Mouse (Mus musculus): ENCODE measurements around the gene Rin1. TPM values are rescaled to one million over a fixed set of nuclear protein-coding genes. Genes with fewer than 3 reads are reported as not detected.

The Rin1 gene
- total and polyA plus RNA-seq, 2 experiments, result 0.09 to 0.78 TPM

DNA sequence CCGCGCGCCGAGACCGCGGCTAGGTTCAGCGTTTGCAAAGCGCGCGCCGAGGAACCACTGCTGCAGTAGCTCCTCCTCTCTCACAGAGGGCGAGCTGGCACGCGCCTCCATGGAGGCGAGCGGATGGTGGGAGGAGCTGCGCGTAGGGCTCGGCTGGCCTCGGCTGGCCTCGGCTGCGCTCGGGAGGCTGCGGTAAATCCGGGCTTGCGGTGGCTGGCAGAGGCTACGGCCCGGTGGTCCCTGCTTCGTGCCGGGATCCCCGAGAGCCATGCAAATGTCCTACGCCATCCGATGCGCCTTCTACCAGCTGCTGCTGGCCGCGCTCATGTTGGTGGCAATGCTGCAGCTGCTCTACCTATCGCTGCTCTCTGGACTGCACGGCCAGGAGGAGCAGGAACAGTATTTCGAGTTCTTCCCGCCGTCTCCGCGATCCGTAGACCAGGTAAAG is 11.5 kb upstream of the Rin1 start, which contains the start of the genes B4gat1 and AC124502.3:
B4gat1 (plus strand) TSS at position 118 of the 448 bp plus-strand sequence.
AC124502.3 (plus strand) TSS at position 183 of the 448 bp plus-strand sequence.
- WGBS, result under 1% methylated on average over 44 of the region's 44 CpGs
- H3K27me3 ChIP-seq (ENCODE audit: control insufficient read depth, insufficient read depth, low read length), result no peaks in the 10 kb centered on the region
- no peaks in the 10 kb centered on the region for H3K36me3 ChIP-seq (ENCODE audit: control insufficient read depth, insufficient read depth, low read length)
- H3K27ac ChIP-seq (replicated peaks; ENCODE audit: insufficient read depth, low read depth, low read length), result 0 out of 2 replicates have a peak within 1 kb of the TSS, but pooled peaks have one; percentile 9
- DNase-seq (ENCODE audit: extremely low read depth, low read depth, low spot score), result peak; percentile 63
- peak within 1 kb of the TSS; percentile 85 for H3K4me3 ChIP-seq (ENCODE audit: insufficient read depth, low read depth, low read length)
- H3K4me1 ChIP-seq (ENCODE audit: control insufficient read depth, insufficient read depth, low read length), result peaks cover 13% of the 10 kb centered on the region
- TF ChIP-seq CTCF (IDR thresholded peaks at IDR 0.05; ENCODE audit: low read depth, low read length) (peak; percentile 33; the same call in 1 of the 2 replicates), POLR2A (IDR thresholded peaks at IDR 0.05; ENCODE audit: extremely low read depth, insufficient read depth, low read length) (0 out of 2 replicates have a peak, but pooled peaks have one; percentile 21)
- H3K79me2 ChIP-seq (ENCODE audit: control insufficient read depth, insufficient read depth, low read length), result peaks cover 9% of the 10 kb centered on the region; the same call in 1 of the 2 replicates
- H3K9ac ChIP-seq (ENCODE audit: low read depth, low read length), result peak within 1 kb of the TSS; percentile 91

GRCm38 (mm10) chr19:5039301-5040114 is 10.8 kb upstream of the Rin1 start:
- TF ChIP-seq POLR2A (IDR thresholded peaks at IDR 0.05; ENCODE audit: extremely low read depth, insufficient read depth, low read length), result no peak
- no peak for TF ChIP-seq CTCF (IDR thresholded peaks at IDR 0.05; ENCODE audit: low read depth, low read length)
- Histone ChIP-seq H3K4me3 (ENCODE audit: insufficient read depth, low read depth, low read length) (peak overlapping the region; percentile 85), H3K27ac (replicated peaks; ENCODE audit: insufficient read depth, low read depth, low read length) (no peak overlapping the region), H3K9ac (ENCODE audit: low read depth, low read length) (peak overlapping the region; percentile 91), H3K27me3 (ENCODE audit: control insufficient read depth, insufficient read depth, low read length) (no peaks in the 10 kb centered on the region), H3K79me2 (ENCODE audit: control insufficient read depth, insufficient read depth, low read length) (peaks cover 9% of the 10 kb centered on the region; the same call in 1 of the 2 replicates), H3K36me3 (ENCODE audit: control insufficient read depth, insufficient read depth, low read length) (no peaks in the 10 kb centered on the region), H3K4me1 (ENCODE audit: control insufficient read depth, insufficient read depth, low read length) (peaks cover 13% of the 10 kb centered on the region)
- 19% methylated on average over 41 of the region's 41 CpGs for WGBS
- DNase-seq (ENCODE audit: extremely low read depth, low read depth, low spot score), result no peak

- TF ChIP-seq CTCF (IDR thresholded peaks at IDR 0.05; ENCODE audit: low read depth, low read length), result no peak
- TF ChIP-seq POLR2A (IDR thresholded peaks at IDR 0.05; ENCODE audit: extremely low read depth, insufficient read depth, low read length), result 0 out of 2 replicates have a peak, but pooled peaks have one; percentile 42
- WGBS, result 2% methylated on average over 40 of the region's 40 CpGs
- Histone ChIP-seq H3K36me3 (ENCODE audit: control insufficient read depth, insufficient read depth, low read length) (no peaks in the 10 kb centered on the region), H3K79me2 (ENCODE audit: control insufficient read depth, insufficient read depth, low read length) (peaks cover 9% of the 10 kb centered on the region; the same call in 1 of the 2 replicates), H3K27ac (replicated peaks; ENCODE audit: insufficient read depth, low read depth, low read length) (peak within 1 kb of the TSS; percentile 69), H3K4me3 (ENCODE audit: insufficient read depth, low read depth, low read length) (peak within 1 kb of the TSS; percentile 89), H3K4me1 (ENCODE audit: control insufficient read depth, insufficient read depth, low read length) (peaks cover 13% of the 10 kb centered on the region), H3K27me3 (ENCODE audit: control insufficient read depth, insufficient read depth, low read length) (no peaks in the 10 kb centered on the region), H3K9ac (ENCODE audit: low read depth, low read length) (peak within 1 kb of the TSS; percentile 93)
- DNase-seq (ENCODE audit: extremely low read depth, low read depth, low spot score), result peak; percentile 85
These were observed 9.3 kb upstream of the Rin1 start, which contains the start of gene Brms1 for GRCm38 (mm10) chr19:5040862-5041523. TSS of gene Brms1 (plus strand) at chr19:5041354.

- H3K27ac ChIP-seq (replicated peaks; ENCODE audit: insufficient read depth, low read depth, low read length), result peak overlapping the region; percentile 32
- H3K9ac ChIP-seq (ENCODE audit: low read depth, low read length), result peak overlapping the region; percentile 93
- WGBS, result 2% methylated on average over 16 of the region's 16 CpGs
- H3K36me3 ChIP-seq (ENCODE audit: control insufficient read depth, insufficient read depth, low read length), result no peaks in the 10 kb centered on the region; the same call in 1 of the 2 replicates
- peaks cover 9% of the 10 kb centered on the region; the same call in 1 of the 2 replicates for H3K79me2 ChIP-seq (ENCODE audit: control insufficient read depth, insufficient read depth, low read length)
- peaks cover 13% of the 10 kb centered on the region for H3K4me1 ChIP-seq (ENCODE audit: control insufficient read depth, insufficient read depth, low read length)
- H3K4me3 ChIP-seq (ENCODE audit: insufficient read depth, low read depth, low read length), result peak overlapping the region; percentile 89
- H3K27me3 ChIP-seq (ENCODE audit: control insufficient read depth, insufficient read depth, low read length), result no peaks in the 10 kb centered on the region
- no peak for DNase-seq (ENCODE audit: extremely low read depth, low read depth, low spot score)
- no peak for TF ChIP-seq POLR2A (IDR thresholded peaks at IDR 0.05; ENCODE audit: extremely low read depth, insufficient read depth, low read length)
- no peak for TF ChIP-seq CTCF (IDR thresholded peaks at IDR 0.05; ENCODE audit: low read depth, low read length)
These were observed 8.7 kb upstream of the Rin1 start for GRCm38 (mm10) chr19:5041588-5041987.

DNA sequence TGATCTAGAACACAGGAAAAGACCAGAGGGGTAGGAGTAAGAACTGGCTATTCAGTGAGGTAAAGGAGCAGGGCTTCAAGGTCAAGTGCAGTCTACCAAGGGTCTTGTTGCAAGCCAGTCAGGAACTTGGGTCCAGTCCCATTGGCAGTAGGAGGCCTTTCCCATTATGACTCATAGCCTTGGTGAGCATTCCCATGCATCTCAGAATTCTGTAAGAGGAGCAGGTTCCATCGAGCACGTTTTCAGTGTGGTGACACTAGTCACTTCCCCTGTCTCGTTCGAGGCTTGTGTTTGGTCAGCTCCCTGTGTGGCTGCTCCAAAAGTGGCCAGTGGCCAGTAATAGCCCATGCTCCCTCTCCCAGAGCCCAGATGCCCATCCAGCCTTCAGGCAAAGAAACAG is 4.8 kb upstream of the Rin1 start:
- TF ChIP-seq CTCF (IDR thresholded peaks at IDR 0.05; ENCODE audit: low read depth, low read length) (no peak), POLR2A (IDR thresholded peaks at IDR 0.05; ENCODE audit: extremely low read depth, insufficient read depth, low read length) (no peak)
- Histone ChIP-seq H3K79me2 (ENCODE audit: control insufficient read depth, insufficient read depth, low read length) (no peaks in the 10 kb centered on the region), H3K4me3 (ENCODE audit: insufficient read depth, low read depth, low read length) (no peak overlapping the region), H3K36me3 (ENCODE audit: control insufficient read depth, insufficient read depth, low read length) (peaks cover 2% of the 10 kb centered on the region; the same call in 1 of the 2 replicates), H3K4me1 (ENCODE audit: control insufficient read depth, insufficient read depth, low read length) (peaks cover 4% of the 10 kb centered on the region; the same call in 1 of the 2 replicates), H3K9ac (ENCODE audit: low read depth, low read length) (no peak overlapping the region), H3K27me3 (ENCODE audit: control insufficient read depth, insufficient read depth, low read length) (no peaks in the 10 kb centered on the region), H3K27ac (replicated peaks; ENCODE audit: insufficient read depth, low read depth, low read length) (no peak overlapping the region)
- WGBS, result 67% methylated on average over 4 of the region's 4 CpGs
- DNase-seq (ENCODE audit: extremely low read depth, low read depth, low spot score), result no peak
